ENCODE assay signal across 8 mouse cellular contexts in genomic region chr4:43519956-43520355, GRCm38 (mm10). TPM values are rescaled to one million over a fixed set of nuclear protein-coding genes. Genes with fewer than 3 reads are reported as not detected.
DNase-seq lines count a peak whose midpoint lies in the region; ATAC-seq and TF ChIP-seq lines count a peak whose summit lies in the region.

No protein-coding gene starts in this region.

- ATAC-seq in forebrain, embryonic 13.5 days, result peak; percentile 66
- ATAC-seq in heart, postnatal 0 days (ENCODE audit: insufficient read depth, low read depth), result peak; percentile 25; the same call in 1 of the 2 replicates
- peak; percentile 42; the same call in 1 of the 2 replicates for ATAC-seq in liver, embryonic 11.5 days (replicated peaks; ENCODE audit: low FRiP score)

- peaks cover 28% of the 10 kb centered on the region for H3K4me1 ChIP-seq in forebrain, embryonic 13.5 days
- peaks cover 32% of the 10 kb centered on the region for H3K4me1 ChIP-seq in heart, postnatal 0 days (ENCODE audit: control insufficient read depth, insufficient read depth)
- H3K4me1 ChIP-seq in liver, embryonic 11.5 days (replicated peaks; ENCODE audit: control insufficient read depth, insufficient read depth, low read length), result peaks cover 20% of the 10 kb centered on the region

- H3ac ChIP-seq in myocyte (ENCODE audit: control insufficient read depth, insufficient read length), result no peak overlapping the region

- TF ChIP-seq CTCF in heart, postnatal 0 days (IDR thresholded peaks at IDR 0.05; ENCODE audit: low read depth), result no peak

- H3K27me3 ChIP-seq in forebrain, embryonic 13.5 days, result peaks cover 55% of the 10 kb centered on the region
- H3K27me3 ChIP-seq in heart, postnatal 0 days (ENCODE audit: control insufficient read depth, insufficient read depth, low read length), result no peaks in the 10 kb centered on the region
- peaks cover 41% of the 10 kb centered on the region for H3K27me3 ChIP-seq in liver, embryonic 11.5 days (replicated peaks; ENCODE audit: control insufficient read depth, insufficient read depth, low read length)
- no peaks in the 10 kb centered on the region for H3K27me3 ChIP-seq in myocyte (ENCODE audit: control insufficient read depth, insufficient read depth, insufficient read length)

- no peak overlapping the region for H3K27ac ChIP-seq in forebrain, embryonic 13.5 days
- H3K27ac ChIP-seq in heart, postnatal 0 days (ENCODE audit: low read depth), result peak overlapping the region; percentile 83
- H3K27ac ChIP-seq in liver, embryonic 11.5 days (ENCODE audit: low read depth, low read length), result no peak overlapping the region

- peak overlapping the region; percentile 42 for H3K4me2 ChIP-seq in forebrain, embryonic 13.5 days
- H3K4me2 ChIP-seq in heart, postnatal 0 days (ENCODE audit: low read depth, low read length), result peak overlapping the region; percentile 51
- H3K4me2 ChIP-seq in liver, embryonic 11.5 days, result peak overlapping the region; percentile 5; the same call in 1 of the 2 replicates
- peak overlapping the region; percentile 90 for H3K4me2 ChIP-seq in myocyte (ENCODE audit: low read depth)

- no peak overlapping the region for H3K9ac ChIP-seq in forebrain, embryonic 13.5 days
- H3K9ac ChIP-seq in heart, postnatal 0 days (replicated peaks; ENCODE audit: low read depth, low read length), result no peak overlapping the region
- no peak overlapping the region for H3K9ac ChIP-seq in liver, embryonic 11.5 days (ENCODE audit: low read depth, low read length)

- no peaks in the 10 kb centered on the region for H3K36me3 ChIP-seq in forebrain, embryonic 13.5 days (ENCODE audit: poor library complexity, severe bottlenecking)
- H3K36me3 ChIP-seq in heart, postnatal 0 days (replicated peaks; ENCODE audit: control insufficient read depth, insufficient read depth, low read length), result peaks cover 16% of the 10 kb centered on the region; the same call in 1 of the 2 replicates
- H3K36me3 ChIP-seq in liver, embryonic 11.5 days (ENCODE audit: control insufficient read depth, insufficient read depth, low read length), result no peaks in the 10 kb centered on the region
- peaks cover 37% of the 10 kb centered on the region for H3K36me3 ChIP-seq in myocyte (ENCODE audit: control insufficient read depth, insufficient read depth)

- 16% methylated on average over 6 of the region's 6 CpGs for WGBS in forebrain, embryonic 13.5 days
- WGBS in heart, postnatal 0 days, result 11% methylated on average over 6 of the region's 6 CpGs
- 18% methylated on average over 6 of the region's 6 CpGs for WGBS in liver, embryonic 11.5 days

- DNase-seq in CD4-positive helper T cell, adult 2 months (ENCODE audit: low read depth, low spot score), result peak; percentile 81
- DNase-seq in c-Kit-positive CD71-positive TER-119-negative erythroid progenitor cells, embryonic 14.5 days (ENCODE audit: low read depth), result peak; percentile 75
- DNase-seq in heart, postnatal 0 days (ENCODE audit: low spot score), result peak; percentile 73
- DNase-seq in kidney, postnatal 14 days, result peak; percentile 93
- peak; percentile 78 for DNase-seq in liver, embryonic 11.5 days (ENCODE audit: low spot score)
- DNase-seq in spleen, postnatal 36 days (ENCODE audit: low spot score in 2 of 2), result peak; percentile 77 to 80

- H3K79me2 ChIP-seq in myocyte (ENCODE audit: control insufficient read depth, insufficient read depth), result peaks cover 26% of the 10 kb centered on the region

- no peak overlapping the region for H3K4me3 ChIP-seq in forebrain, embryonic 13.5 days
- no peak overlapping the region for H3K4me3 ChIP-seq in heart, postnatal 0 days (ENCODE audit: low read depth, low read length)
- H3K4me3 ChIP-seq in liver, embryonic 11.5 days (ENCODE audit: low read depth, low read length), result no peak overlapping the region
- H3K4me3 ChIP-seq in myocyte, result peak overlapping the region; percentile 86

- no peak for TF ChIP-seq EP300 in heart, postnatal 0 days (IDR thresholded peaks at IDR 0.05; ENCODE audit: low read depth)

- no peaks in the 10 kb centered on the region for H3K9me3 ChIP-seq in forebrain, embryonic 13.5 days (replicated peaks)
- no peaks in the 10 kb centered on the region for H3K9me3 ChIP-seq in heart, postnatal 0 days (replicated peaks; ENCODE audit: control insufficient read depth, low read length)
- H3K9me3 ChIP-seq in liver, embryonic 11.5 days (ENCODE audit: control insufficient read depth, low read length), result no peaks in the 10 kb centered on the region

- peak; percentile 46 for TF ChIP-seq POLR2A in myocyte (IDR thresholded peaks at IDR 0.05; ENCODE audit: insufficient read length, low read depth)

TF ChIP-seq in myocyte, 11 proteins besides CTCF, POLR2A, EP300 and RAD21:
- TF ChIP-seq E2F4 (IDR thresholded peaks at IDR 0.05; ENCODE audit: insufficient read depth) (no peak), POLR2AphosphoS2 (IDR thresholded peaks at IDR 0.05; ENCODE audit: insufficient read length, low read depth) (peak; percentile 46), REST (IDR thresholded peaks at IDR 0.05; ENCODE audit: insufficient read depth, insufficient read length) (no peak), MAX (IDR thresholded peaks at IDR 0.05; ENCODE audit: low read depth) (no peak), MYOD1 (IDR thresholded peaks at IDR 0.05; ENCODE audit: control insufficient read depth in 1 of 3, insufficient read length in 2 of 3, low read depth in 2 of 3) (peak in 1 of 3 experiments; percentile 20), TCF12 (IDR thresholded peaks at IDR 0.05; ENCODE audit: insufficient read depth, poor library complexity, severe bottlenecking) (no peak), CEBPB (IDR thresholded peaks at IDR 0.05; ENCODE audit: insufficient read depth, poor library complexity, severe bottlenecking) (no peak), USF1 (IDR thresholded peaks at IDR 0.05; ENCODE audit: low read depth) (no peak)

RNA-seq across cellular contexts. Expression of gene Tpm2, which starts 3.6 kb away (rescaled TPM):
- 11.4 and 12.2 TPM in 2 replicates for polyA plus RNA-seq in forebrain, embryonic 13.5 days (2015; fragmentation: Nextera tagmentation; extraction: Ambion mirVana)
- 25.7 and 67.0 TPM in 2 replicates for total RNA-seq in heart, postnatal 0 days (2014; rRNA removed; ENCODE audit: low replicate concordance)
- 109 TPM in 2 replicates for polyA plus RNA-seq in heart, postnatal 0 days (2015; fragmentation: Nextera tagmentation; extraction: Ambion mirVana)
- polyA plus RNA-seq in liver, embryonic 11.5 days (2014; fragmentation: Nextera tagmentation; extraction: Ambion mirVana), result 46.4 and 51.2 TPM in 2 replicates
- 2,542 TPM for polyA plus RNA-seq in myocyte (2012; fragmentation: generic; extraction: Trizol)

RNA-seq across cellular contexts. Expression of gene Car9, which starts 13.2 kb away (rescaled TPM):
- polyA plus RNA-seq in forebrain, embryonic 13.5 days (2015; fragmentation: Nextera tagmentation; extraction: Ambion mirVana), result 0.40 and 0.80 TPM in 2 replicates
- total RNA-seq in heart, postnatal 0 days (2014; rRNA removed; ENCODE audit: low replicate concordance), result 4.6 TPM in 1 of 2 replicates, not detected in the other
- 0.80 and 1.1 TPM in 2 replicates for polyA plus RNA-seq in heart, postnatal 0 days (2015; fragmentation: Nextera tagmentation; extraction: Ambion mirVana)
- 1.5 and 2.0 TPM in 2 replicates for polyA plus RNA-seq in liver, embryonic 11.5 days (2014; fragmentation: Nextera tagmentation; extraction: Ambion mirVana)
- polyA plus RNA-seq in myocyte (2012; fragmentation: generic; extraction: Trizol), result 10.7 TPM

RNA-seq across cellular contexts. Expression of gene Arhgef39, which starts 20.5 kb away (rescaled TPM):
- polyA plus RNA-seq in forebrain, embryonic 13.5 days (2015; fragmentation: Nextera tagmentation; extraction: Ambion mirVana), result 38.2 and 40.3 TPM in 2 replicates
- 18.7 and 27.0 TPM in 2 replicates for total RNA-seq in heart, postnatal 0 days (2014; rRNA removed; ENCODE audit: low replicate concordance)
- 7.3 and 8.8 TPM in 2 replicates for polyA plus RNA-seq in heart, postnatal 0 days (2015; fragmentation: Nextera tagmentation; extraction: Ambion mirVana)
- polyA plus RNA-seq in liver, embryonic 11.5 days (2014; fragmentation: Nextera tagmentation; extraction: Ambion mirVana), result 45.1 and 46.1 TPM in 2 replicates
- 5.7 TPM for polyA plus RNA-seq in myocyte (2012; fragmentation: generic; extraction: Trizol)

RNA-seq across cellular contexts. Expression of gene Ccdc107, which starts 27.3 kb away (rescaled TPM):
- polyA plus RNA-seq in forebrain, embryonic 13.5 days (2015; fragmentation: Nextera tagmentation; extraction: Ambion mirVana), result 51.1 and 52.0 TPM in 2 replicates
- 26.6 and 44.0 TPM in 2 replicates for total RNA-seq in heart, postnatal 0 days (2014; rRNA removed; ENCODE audit: low replicate concordance)
- polyA plus RNA-seq in heart, postnatal 0 days (2015; fragmentation: Nextera tagmentation; extraction: Ambion mirVana), result 81.7 and 82.4 TPM in 2 replicates
- polyA plus RNA-seq in liver, embryonic 11.5 days (2014; fragmentation: Nextera tagmentation; extraction: Ambion mirVana), result 60.3 and 60.5 TPM in 2 replicates
- polyA plus RNA-seq in myocyte (2012; fragmentation: generic; extraction: Trizol), result 111 TPM

RNA-seq across cellular contexts. Expression of gene Sit1, which starts 36.4 kb away (rescaled TPM):
- polyA plus RNA-seq in forebrain, embryonic 13.5 days (2015; fragmentation: Nextera tagmentation; extraction: Ambion mirVana), result not detected in 2 replicates
- total RNA-seq in heart, postnatal 0 days (2014; rRNA removed; ENCODE audit: low replicate concordance), result 2.8 TPM in 1 of 2 replicates, not detected in the other
- not detected in 2 replicates for polyA plus RNA-seq in heart, postnatal 0 days (2015; fragmentation: Nextera tagmentation; extraction: Ambion mirVana)
- polyA plus RNA-seq in liver, embryonic 11.5 days (2014; fragmentation: Nextera tagmentation; extraction: Ambion mirVana), result not detected in 2 replicates
- not detected for polyA plus RNA-seq in myocyte (2012; fragmentation: generic; extraction: Trizol)

Comparison
In these comparisons a context has a peak if more than half of its experiments do, and no peak if none do; other contexts are left out.
1. H3K4me2 ChIP-seq: peak in every context shown above with its lines; median percentile 90 in myocyte; 51 in heart, postnatal 0 days; 42 in forebrain, embryonic 13.5 days; 5 in liver, embryonic 11.5 days.
2. RNA of gene Tpm2, which starts 3.6 kb away (polyA plus RNA-seq): 2,542 TPM in myocyte (single experiment); 109 TPM in heart, postnatal 0 days, 46.4 to 51.2 TPM in liver, embryonic 11.5 days and 11.4 to 12.2 TPM in forebrain, embryonic 13.5 days; every median in the first group is over 10 times any median in the second.
3. Peak in every context shown above with its lines, with median percentiles within 50 percentile points of each other: DNase-seq and ATAC-seq.